Mouse (Mus musculus) megakaryocyte, embryonic 14.5 days (primary cell): ENCODE measurements around the gene Gm21974. TPM values are rescaled to one million over a fixed set of nuclear protein-coding genes. Genes with fewer than 3 reads are reported as not detected.

Source experiments
- H3K27me3 ChIP-seq: replicated peaks from 2 replicates; pipeline ENCODE3; 2012; ENCODE audit warnings: inconsistent platforms
- H3K36me3 ChIP-seq: replicated peaks from 2 replicates; pipeline ENCODE3; 2012; ENCODE audit warnings: low read length, inconsistent platforms, mixed read lengths
- H3K4me1 ChIP-seq: 2 replicates; pipeline ENCODE4 v1.6.1; 2012; ENCODE audit warnings: inconsistent platforms
- H3K4me3 ChIP-seq: replicated peaks from 2 replicates; pipeline ENCODE3; 2012; ENCODE audit warnings: moderate library complexity, mild to moderate bottlenecking, inconsistent platforms
- H3K9me3 ChIP-seq: 2 replicates; pipeline ENCODE4 v1.6.1; 2012; ENCODE audit warnings: inconsistent platforms
- FLI1 ChIP-seq: IDR thresholded peaks from 2 replicates; pipeline ENCODE4 v1.6.1; 2012; ENCODE audit warnings: low read length, inconsistent platforms, mixed read lengths
- GATA1 ChIP-seq: IDR thresholded peaks from 3 replicates; pipeline ENCODE4 v1.6.1; 2012; ENCODE audit warnings: mixed read lengths, low read length, inconsistent platforms, borderline replicate concordance
- polyA plus RNA-seq: library from polyadenylated mRNA; stranded (reverse); fragments of >175 nt; gene quantifications from 2 replicates; pipeline ENCODE4 v1.2.3, GENCODE M21; 2012; ENCODE audit warnings: low replicate concordance; ENCODE audit not compliant: insufficient read depth

Gm21974 gene
- polyA plus RNA-seq, 1 experiment: not detected

- no peaks in the 10 kb centered on the region for H3K27me3 ChIP-seq
- TF ChIP-seq FLI1 (no peak), GATA1 (no peak)
- peak overlapping the region; percentile 23 for H3K4me3 ChIP-seq
- peaks cover 70% of the 10 kb centered on the region for H3K36me3 ChIP-seq
- H3K4me1 ChIP-seq: peaks cover 69% of the 10 kb centered on the region
- H3K9me3 ChIP-seq: peaks cover 45% of the 10 kb centered on the region
Measured at GRCm38 (mm10) chr7:127879301-127879700, 16.0 kb downstream of the Gm21974 start.

- H3K27me3 ChIP-seq: no peaks in the 10 kb centered on the region
- peaks cover 56% of the 10 kb centered on the region for H3K36me3 ChIP-seq
- peak; percentile 85; the same call in 1 of the 2 replicates for TF ChIP-seq FLI1
- TF ChIP-seq GATA1: no peak
- H3K4me3 ChIP-seq: peak within 1 kb of the TSS; percentile 99
- H3K9me3 ChIP-seq: peaks cover 35% of the 10 kb centered on the region
- peaks cover 67% of the 10 kb centered on the region for H3K4me1 ChIP-seq
Measured at GRCm38 (mm10) chr7:127876467-127877348, 18.5 kb downstream of the Gm21974 start, which contains the start of gene Zfp668. Gene Zfp668, minus strand, starts transcription at chr7:127876828.

GRCm38 (mm10) chr7:127876041-127876466 is 19.2 kb downstream of the Gm21974 start, which contains the start of gene Zfp646:
Gene Zfp646, plus strand, starts transcription at chr7:127876221.
- H3K4me1 ChIP-seq: peaks cover 63% of the 10 kb centered on the region
- no peak for TF ChIP-seq FLI1
- TF ChIP-seq GATA1: no peak
- peaks cover 52% of the 10 kb centered on the region for H3K36me3 ChIP-seq
- no peaks in the 10 kb centered on the region for H3K27me3 ChIP-seq
- peak within 1 kb of the TSS; percentile 99 for H3K4me3 ChIP-seq
- peaks cover 28% of the 10 kb centered on the region for H3K9me3 ChIP-seq

GRCm38 (mm10) chr7:127875627-127876001 is 19.6 kb downstream of the Gm21974 start:
- Histone ChIP-seq H3K9me3 (peaks cover 24% of the 10 kb centered on the region), H3K4me1 (peaks cover 60% of the 10 kb centered on the region), H3K36me3 (peaks cover 50% of the 10 kb centered on the region), H3K27me3 (no peaks in the 10 kb centered on the region), H3K4me3 (peak overlapping the region; percentile 99)
- TF ChIP-seq FLI1 (no peak), GATA1 (no peak)

- TF ChIP-seq GATA1 (no peak), FLI1 (no peak)
- Histone ChIP-seq H3K27me3 (no peaks in the 10 kb centered on the region), H3K9me3 (peaks cover 18% of the 10 kb centered on the region), H3K4me3 (peak overlapping the region; percentile 99), H3K4me1 (peaks cover 57% of the 10 kb centered on the region), H3K36me3 (peaks cover 50% of the 10 kb centered on the region)
Measured at GRCm38 (mm10) chr7:127874812-127875626, 20.2 kb downstream of the Gm21974 start.

- Histone ChIP-seq H3K4me1 (peaks cover 76% of the 10 kb centered on the region), H3K4me3 (no peak overlapping the region), H3K9me3 (no peaks in the 10 kb centered on the region), H3K36me3 (peaks cover 70% of the 10 kb centered on the region), H3K27me3 (no peaks in the 10 kb centered on the region)
- no peak for TF ChIP-seq GATA1
- TF ChIP-seq FLI1: no peak
Measured at GRCm38 (mm10) chr7:127870136-127870821, 25.0 kb downstream of the Gm21974 start.

GRCm38 (mm10) chr7:127869149-127869810 is 26.0 kb downstream of the Gm21974 start:
- no peak for TF ChIP-seq FLI1
- no peak for TF ChIP-seq GATA1
- H3K36me3 ChIP-seq: peaks cover 80% of the 10 kb centered on the region
- H3K9me3 ChIP-seq: no peaks in the 10 kb centered on the region
- H3K4me1 ChIP-seq: peaks cover 67% of the 10 kb centered on the region
- no peak overlapping the region for H3K4me3 ChIP-seq
- H3K27me3 ChIP-seq: no peaks in the 10 kb centered on the region

- Histone ChIP-seq H3K27me3 (no peaks in the 10 kb centered on the region), H3K36me3 (peaks cover 82% of the 10 kb centered on the region), H3K9me3 (no peaks in the 10 kb centered on the region), H3K4me1 (peaks cover 51% of the 10 kb centered on the region), H3K4me3 (peak overlapping the region; percentile 46)
- TF ChIP-seq GATA1 (no peak), FLI1 (no peak)
Measured at GRCm38 (mm10) chr7:127867641-127868040, 27.6 kb downstream of the Gm21974 start.

- Histone ChIP-seq H3K9me3 (no peaks in the 10 kb centered on the region), H3K36me3 (peaks cover 79% of the 10 kb centered on the region), H3K4me1 (peaks cover 43% of the 10 kb centered on the region), H3K4me3 (no peak overlapping the region), H3K27me3 (no peaks in the 10 kb centered on the region)
- TF ChIP-seq FLI1: no peak
- no peak for TF ChIP-seq GATA1
Measured at GRCm38 (mm10) chr7:127866434-127866833, 28.8 kb downstream of the Gm21974 start.
